Mouse (Mus musculus) megakaryocyte, embryonic 14.5 days (primary cell): ENCODE results near the gene Cyp2t4.

Experiments
- FLI1 ChIP-seq: IDR thresholded peaks from 2 replicates; pipeline ENCODE4 v1.6.1; 2012; ENCODE audit warnings: low read length, inconsistent platforms, mixed read lengths
- GATA1 ChIP-seq: IDR thresholded peaks from 3 replicates; pipeline ENCODE4 v1.6.1; 2012; ENCODE audit warnings: mixed read lengths, low read length, inconsistent platforms, borderline replicate concordance

DNA sequence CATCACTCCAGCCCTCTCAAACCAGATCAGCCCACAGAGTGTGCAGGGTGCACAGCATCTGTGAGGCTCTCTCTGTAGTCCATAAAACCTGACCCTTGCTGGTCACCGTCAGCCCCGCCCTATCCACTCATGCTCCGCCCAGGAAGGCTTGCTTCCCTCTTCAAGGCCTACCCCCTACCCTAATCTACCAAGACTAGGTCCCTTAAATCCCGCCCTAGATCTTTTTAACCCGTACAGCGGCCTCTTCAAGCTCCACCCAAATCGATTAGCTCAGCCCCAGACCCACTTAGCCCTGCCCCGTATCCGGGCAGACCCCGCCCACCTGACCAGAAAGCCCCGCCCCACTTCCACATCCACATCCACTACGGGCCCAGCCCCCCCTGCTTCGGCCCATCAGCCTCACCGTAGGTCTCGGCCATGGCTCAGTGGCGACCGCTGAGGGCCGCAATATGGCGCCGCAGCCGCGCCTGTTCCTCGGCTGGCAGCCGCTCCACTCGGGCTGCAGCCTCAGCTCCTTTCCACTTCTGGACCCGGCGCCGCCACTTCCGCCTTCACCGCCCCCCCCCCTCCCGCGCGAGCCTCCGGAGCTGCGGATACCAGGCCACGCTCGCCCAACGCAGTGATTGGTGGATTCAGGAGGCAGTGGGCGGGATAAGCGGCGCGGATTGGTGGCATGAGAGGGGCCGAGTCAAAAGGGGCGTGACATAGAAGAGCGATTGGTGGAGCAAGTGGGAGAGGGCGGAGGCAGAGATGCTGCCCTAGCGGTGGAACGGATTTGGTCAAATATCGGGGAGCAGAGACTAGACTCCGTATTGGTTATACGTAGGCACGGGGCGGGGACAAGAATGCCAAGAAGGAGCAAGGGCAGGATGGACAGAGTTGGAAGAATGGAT lies 25.1 kb downstream of the Cyp2t4 start, which contains the start of gene Rab4b:
- TF ChIP-seq GATA1 (no peak), FLI1 (peak; percentile 20; the same call in 1 of the 2 replicates)
